Mouse (Mus musculus): ENCODE results near the gene Gm6583. TPM values are rescaled to one million over a fixed set of nuclear protein-coding genes. Genes with fewer than 3 reads are reported as not detected.
"Not testable (repeated sequence)": the region's sequence is repeated elsewhere in the genome, so short reads cannot be mapped to it uniquely, and the experiment has no call there.

Gene Gm6583
- polyA plus RNA-seq, 1 experiment from 2014 or later, result 0.33 TPM

GRCm38 (mm10) chr5:112321376-112321775 is 34.5 kb downstream of the Gm6583 start:
- Histone ChIP-seq H3K4me2 (no peak overlapping the region), H3K9me3 (no peaks in the 10 kb centered on the region), H3K4me3 (no peak overlapping the region), H3K27ac (no peak overlapping the region), H3K27me3 (no peaks in the 10 kb centered on the region), H3K36me3 (peaks cover 6% of the 10 kb centered on the region), H3K4me1 (peaks cover 10% of the 10 kb centered on the region), H3K9ac (no peak overlapping the region)
- ATAC-seq (ENCODE audit: insufficient number of reproducible peaks, low FRiP score, low TSS enrichment, low read depth), result no peak
- 76% methylated on average over 4 of the region's 4 CpGs for WGBS

- Histone ChIP-seq H3K27ac (no peak overlapping the region), H3K9ac (no peak overlapping the region), H3K4me2 (no peak overlapping the region), H3K36me3 (peaks cover 7% of the 10 kb centered on the region), H3K4me1 (peaks cover 10% of the 10 kb centered on the region), H3K27me3 (no peaks in the 10 kb centered on the region), H3K9me3 (no peaks in the 10 kb centered on the region), H3K4me3 (no peak overlapping the region)
- no peak for ATAC-seq (ENCODE audit: insufficient number of reproducible peaks, low FRiP score, low TSS enrichment, low read depth)
- WGBS, result 50% methylated on average over 6 of the region's 6 CpGs
These were observed 34.9 kb downstream of the Gm6583 start for GRCm38 (mm10) chr5:112320936-112321335.

GRCm38 (mm10) chr5:112320379-112320778 is 35.5 kb downstream of the Gm6583 start:
- Histone ChIP-seq H3K4me1 (peaks cover 8% of the 10 kb centered on the region), H3K9me3 (no peaks in the 10 kb centered on the region), H3K9ac (no peak overlapping the region), H3K36me3 (peaks cover 11% of the 10 kb centered on the region), H3K27ac (no peak overlapping the region), H3K27me3 (no peaks in the 10 kb centered on the region), H3K4me2 (no peak overlapping the region), H3K4me3 (no peak overlapping the region)
- ATAC-seq (ENCODE audit: insufficient number of reproducible peaks, low FRiP score, low TSS enrichment, low read depth), result no peak
- 76% methylated on average over 5 of the region's 5 CpGs for WGBS

- H3K27me3 ChIP-seq; H3K27ac ChIP-seq; H3K4me2 ChIP-seq; H3K9me3 ChIP-seq; H3K4me1 ChIP-seq; ATAC-seq (ENCODE audit: insufficient number of reproducible peaks, low FRiP score, low TSS enrichment, low read depth); H3K4me3 ChIP-seq; H3K9ac ChIP-seq: not testable (repeated sequence)
- WGBS, result 65% methylated on average over 2 of the region's 2 CpGs
- H3K36me3 ChIP-seq, result peaks cover 21% of the 10 kb centered on the region
These were observed 36.5 kb downstream of the Gm6583 start for GRCm38 (mm10) chr5:112319343-112319742.

- Histone ChIP-seq H3K36me3 (peaks cover 40% of the 10 kb centered on the region), H3K9me3 (no peaks in the 10 kb centered on the region), H3K4me3 (no peak overlapping the region), H3K9ac (no peak overlapping the region), H3K4me1 (no peaks in the 10 kb centered on the region), H3K4me2 (no peak overlapping the region), H3K27me3 (no peaks in the 10 kb centered on the region), H3K27ac (no peak overlapping the region)
- ATAC-seq (ENCODE audit: insufficient number of reproducible peaks, low FRiP score, low TSS enrichment, low read depth), result no peak
- 52% methylated on average over 5 of the region's 5 CpGs for WGBS
These were observed 38.5 kb downstream of the Gm6583 start for GRCm38 (mm10) chr5:112317328-112317727.

GRCm38 (mm10) chr5:112316468-112316867 is 39.4 kb downstream of the Gm6583 start:
- WGBS, result 87% methylated on average over 5 of the region's 5 CpGs
- peaks cover 46% of the 10 kb centered on the region for H3K36me3 ChIP-seq
- no peaks in the 10 kb centered on the region for H3K27me3 ChIP-seq
- no peaks in the 10 kb centered on the region for H3K9me3 ChIP-seq
- no peak overlapping the region for H3K9ac ChIP-seq
- H3K4me1 ChIP-seq, result no peaks in the 10 kb centered on the region
- H3K4me3 ChIP-seq, result no peak overlapping the region
- no peak overlapping the region for H3K4me2 ChIP-seq
- ATAC-seq (ENCODE audit: insufficient number of reproducible peaks, low FRiP score, low TSS enrichment, low read depth), result no peak
- H3K27ac ChIP-seq, result no peak overlapping the region

GRCm38 (mm10) chr5:112313222-112313885 is 42.5 kb downstream of the Gm6583 start:
- H3K9ac ChIP-seq, result no peak overlapping the region
- no peak for ATAC-seq (ENCODE audit: insufficient number of reproducible peaks, low FRiP score, low TSS enrichment, low read depth)
- no peak overlapping the region for H3K4me3 ChIP-seq
- H3K9me3 ChIP-seq, result no peaks in the 10 kb centered on the region
- no peaks in the 10 kb centered on the region for H3K4me1 ChIP-seq
- H3K36me3 ChIP-seq, result peaks cover 76% of the 10 kb centered on the region
- no peaks in the 10 kb centered on the region for H3K27me3 ChIP-seq
- 88% methylated on average over 11 of the region's 11 CpGs for WGBS
- no peak overlapping the region for H3K27ac ChIP-seq
- H3K4me2 ChIP-seq, result no peak overlapping the region

GRCm38 (mm10) chr5:112305842-112306241 is 50.0 kb downstream of the Gm6583 start:
- 86% methylated on average over 5 of the region's 5 CpGs for WGBS
- Histone ChIP-seq H3K36me3 (peaks cover 43% of the 10 kb centered on the region), H3K27me3 (no peaks in the 10 kb centered on the region)

More at GRCm38 (mm10) chr5:112305842-112306241, 50.0 kb downstream of the Gm6583 start:
- H3K4me3 ChIP-seq, result no peak overlapping the region
- no peak for ATAC-seq (ENCODE audit: insufficient number of reproducible peaks, low FRiP score, low TSS enrichment, low read depth)
- no peak overlapping the region for H3K4me2 ChIP-seq
- no peaks in the 10 kb centered on the region for H3K9me3 ChIP-seq
- H3K27ac ChIP-seq, result no peak overlapping the region
- H3K4me1 ChIP-seq, result 0 out of 2 replicates have a peak, but pooled peaks cover 3% of the 10 kb centered on the region
- H3K9ac ChIP-seq, result no peak overlapping the region

Other genes starting within 250 kb of the Gm6583 start
- gene Cryba4, start 103.5 kb downstream of the Gm6583 start, polyA plus RNA-seq (2015; fragmentation: Nextera tagmentation; extraction: Ambion mirVana), result 1.5 and 1.6 TPM in 2 replicates
- gene Crybb1, start 100.2 kb downstream of the Gm6583 start, polyA plus RNA-seq (2015; fragmentation: Nextera tagmentation; extraction: Ambion mirVana), result 2.6 and 3.6 TPM in 2 replicates
- gene Tpst2, start 79.3 kb downstream of the Gm6583 start, polyA plus RNA-seq (2015; fragmentation: Nextera tagmentation; extraction: Ambion mirVana), result 51.2 and 54.7 TPM in 2 replicates
- gene Tfip11, start 29.7 kb downstream of the Gm6583 start, polyA plus RNA-seq (2015; fragmentation: Nextera tagmentation; extraction: Ambion mirVana), result 28.3 and 28.7 TPM in 2 replicates
- 32.6 and 37.8 TPM in 2 replicates for gene Srrd, start 13.0 kb downstream of the Gm6583 start, polyA plus RNA-seq (2015; fragmentation: Nextera tagmentation; extraction: Ambion mirVana)
- 32.5 and 34.8 TPM in 2 replicates for gene Hps4, start 12.9 kb downstream of the Gm6583 start, polyA plus RNA-seq (2015; fragmentation: Nextera tagmentation; extraction: Ambion mirVana)
- 13.0 and 18.5 TPM in 2 replicates for gene Asphd2, start 38.8 kb upstream of the Gm6583 start, polyA plus RNA-seq (2015; fragmentation: Nextera tagmentation; extraction: Ambion mirVana)
- gene Gm6588, start 93.4 kb upstream of the Gm6583 start, polyA plus RNA-seq (2015; fragmentation: Nextera tagmentation; extraction: Ambion mirVana), result 0.08 TPM in 1 of 2 replicates, not detected in the other
- 0.97 and 1.4 TPM in 2 replicates for gene Sez6l, start 221.2 kb upstream of the Gm6583 start, polyA plus RNA-seq (2015; fragmentation: Nextera tagmentation; extraction: Ambion mirVana)

All from limb, embryonic 15.5 days (tissue).